Mouse (Mus musculus): ENCODE data around the gene Cfap97.

The Cfap97 gene

DNA sequence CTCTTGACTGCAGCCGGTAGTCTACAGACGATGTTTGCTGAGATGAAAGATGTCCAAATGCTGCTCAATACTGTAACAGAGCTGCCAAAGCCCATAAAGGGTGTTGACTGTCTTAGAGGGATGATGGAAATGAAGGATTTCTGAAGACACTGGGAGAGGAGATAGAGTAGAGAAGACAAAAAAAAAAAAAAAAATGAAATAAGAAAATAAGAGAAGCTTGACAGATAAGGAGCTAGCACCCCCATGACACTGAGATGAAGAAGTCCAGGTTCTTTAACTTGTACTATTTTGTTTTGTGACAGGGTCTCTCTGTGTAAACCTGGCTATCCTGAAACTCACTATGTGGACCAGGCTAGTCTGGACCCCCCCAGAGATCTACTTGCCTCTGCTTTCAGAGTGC, 1.5 kb downstream of the Cfap97 start:
- no peak for DNase-seq (ENCODE audit: low read depth, low spot score)

DNA sequence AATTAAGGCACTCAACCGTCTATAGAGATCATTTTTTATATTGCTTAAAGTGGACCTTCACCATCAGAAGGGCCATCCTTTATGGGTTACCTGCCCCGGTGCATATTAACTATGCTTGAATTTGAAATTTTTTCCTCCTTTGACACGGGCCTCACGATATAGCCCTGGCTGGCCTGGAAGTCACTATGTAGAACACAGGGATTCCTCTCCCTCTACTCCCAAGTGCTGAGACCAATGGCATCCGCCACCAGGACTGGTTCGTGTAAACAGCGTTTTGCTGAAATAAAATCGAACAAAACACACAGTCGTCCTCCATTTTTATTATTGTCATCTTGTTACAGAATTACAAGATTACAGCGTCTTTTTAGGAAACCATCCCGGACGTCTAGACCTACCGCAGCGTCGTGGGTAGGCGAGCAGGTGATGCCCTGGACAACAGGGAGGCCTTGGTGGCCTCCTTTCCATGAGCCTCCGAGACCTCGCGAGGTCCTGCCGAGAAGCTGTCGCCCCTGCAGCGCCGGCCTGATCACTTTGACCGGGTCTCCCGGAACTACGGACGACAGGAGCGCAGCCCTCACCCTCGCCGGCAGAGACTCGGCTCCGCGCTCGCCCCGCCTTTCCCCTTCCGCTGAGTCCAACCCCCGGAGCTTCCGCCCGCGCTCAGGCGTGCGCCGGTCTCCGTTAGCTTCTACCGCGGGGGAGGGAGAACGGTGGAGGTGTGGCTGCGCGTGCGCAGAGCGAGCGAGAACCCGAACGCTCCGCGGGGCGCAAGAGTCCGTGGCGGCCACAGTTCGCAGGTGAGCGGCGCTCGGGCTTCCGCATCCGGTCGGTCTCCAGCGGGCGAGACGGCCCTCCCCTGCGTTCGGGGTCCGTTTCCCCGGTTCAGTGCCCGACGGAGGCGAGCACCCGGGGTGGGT, 11.6 kb downstream of the Cfap97 start:
- DNase-seq (ENCODE audit: low read depth, low spot score): peak; percentile 97

DNA sequence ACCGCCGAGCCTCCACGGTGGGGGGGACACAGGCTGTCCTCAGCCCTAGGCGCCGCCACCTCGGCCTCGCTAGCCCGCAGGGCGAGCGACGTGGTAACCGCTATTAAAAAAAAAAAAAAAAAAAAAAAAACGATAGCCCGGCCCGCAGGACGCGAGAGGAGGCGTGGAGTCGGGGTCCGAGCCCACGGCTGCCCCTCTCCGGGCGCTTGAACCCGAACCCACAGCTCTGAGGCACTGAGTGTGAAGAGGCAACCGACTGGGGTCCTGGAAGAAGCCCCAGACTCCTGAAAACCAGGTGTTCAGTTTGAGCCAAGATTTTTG, 12.3 kb downstream of the Cfap97 start:
- no peak for DNase-seq (ENCODE audit: low read depth, low spot score)

DNA sequence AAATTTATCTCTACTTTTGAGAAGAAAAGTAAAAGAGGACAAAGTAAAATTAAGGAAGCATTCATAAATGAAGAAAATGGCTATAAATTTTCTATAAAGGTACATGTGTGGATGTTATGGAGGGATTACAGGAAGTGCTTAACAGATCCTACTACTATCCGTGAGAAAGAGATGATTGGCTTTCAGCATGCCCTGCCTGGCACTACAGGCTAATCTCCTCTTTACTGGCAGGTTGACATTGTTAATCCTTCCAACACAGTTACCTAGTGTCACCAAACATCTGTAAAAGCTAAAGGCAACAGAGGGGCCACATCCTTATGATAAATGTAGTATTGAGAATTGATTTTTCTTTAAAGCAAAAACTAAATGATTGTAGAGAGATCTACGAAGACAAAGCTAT, 22.1 kb downstream of the Cfap97 start:
- DNase-seq (ENCODE audit: low read depth, low spot score): no peak

DNA sequence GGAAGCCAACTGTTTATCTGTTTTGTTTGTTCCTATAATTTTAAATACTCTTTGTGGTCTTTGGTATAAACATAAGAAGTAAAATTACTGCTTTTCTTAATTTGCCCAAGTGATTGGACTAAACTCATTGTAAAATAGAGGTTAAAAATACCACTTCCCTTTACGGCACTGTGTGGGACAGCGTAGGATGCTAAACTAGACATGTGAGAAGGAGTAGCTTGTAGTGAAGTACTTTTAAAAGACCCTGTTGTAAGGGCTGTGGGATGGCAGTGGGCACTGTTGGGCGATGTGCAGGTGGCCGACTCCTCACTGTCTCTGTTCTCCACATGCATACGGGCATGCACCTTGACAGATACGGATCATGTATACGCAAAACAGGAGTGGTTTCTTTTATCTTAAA, 28.6 kb downstream of the Cfap97 start:
- no peak for DNase-seq (ENCODE audit: low read depth, low spot score)

DNA sequence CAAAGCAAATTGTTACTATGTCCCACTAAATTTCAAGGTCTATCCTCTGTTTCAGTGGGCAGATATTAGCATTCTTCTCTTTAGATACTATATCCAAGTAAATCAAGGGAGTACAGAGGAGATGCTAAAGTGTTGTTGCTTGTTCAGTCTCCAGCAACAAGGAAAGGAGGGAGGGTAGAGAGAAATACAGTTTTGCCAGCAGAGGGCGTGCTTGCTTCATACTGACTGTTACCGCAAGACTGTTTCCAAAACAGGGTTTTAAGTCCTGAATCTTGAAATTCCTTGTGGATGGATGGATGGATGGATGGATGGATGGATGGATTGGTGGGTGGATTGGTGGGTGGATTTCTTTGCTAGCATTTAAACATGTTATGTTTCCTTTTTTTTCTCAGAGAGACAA, 33.8 kb downstream of the Cfap97 start:
- DNase-seq (ENCODE audit: low read depth, low spot score): peak; percentile 78

DNA sequence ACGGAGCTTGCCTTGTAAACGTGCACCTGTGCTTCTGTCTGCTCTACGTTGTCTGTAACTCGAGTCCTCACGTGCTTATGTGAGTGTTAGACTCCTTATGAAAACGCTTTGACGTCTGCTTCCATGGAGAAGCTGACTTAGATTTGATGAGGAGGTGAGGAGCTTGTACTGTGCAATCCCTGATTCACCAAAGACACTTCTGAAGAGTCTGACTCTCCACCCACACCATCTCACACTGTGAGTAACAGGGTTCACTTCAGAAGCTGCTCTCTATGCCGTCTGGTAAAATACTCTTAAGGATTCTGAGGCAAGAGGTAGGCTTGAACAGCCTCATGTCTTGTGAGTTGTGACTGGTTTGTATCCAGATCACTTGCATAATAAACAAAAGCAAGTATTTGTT, 41.5 kb downstream of the Cfap97 start:
- DNase-seq (ENCODE audit: low read depth, low spot score): no peak

DNA sequence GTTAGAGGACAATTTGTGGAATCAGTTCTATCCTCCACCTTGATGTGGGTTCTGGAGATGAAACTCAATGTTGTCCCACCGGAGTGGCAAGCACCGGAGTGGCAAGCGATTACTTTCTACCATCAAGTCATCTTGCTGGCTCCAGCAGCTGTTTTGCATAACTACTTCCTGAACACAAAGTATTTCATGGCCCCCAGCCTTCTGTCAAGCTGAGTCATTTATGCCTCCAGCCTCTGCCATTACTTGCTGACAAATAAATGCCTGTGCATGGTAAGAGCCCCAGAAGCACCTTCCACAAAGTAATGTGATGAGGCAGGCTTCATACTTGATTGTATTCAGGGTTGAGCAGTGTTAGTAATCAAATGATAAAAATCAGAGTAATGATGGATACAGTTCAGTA, 45.3 kb downstream of the Cfap97 start:
- DNase-seq (ENCODE audit: low read depth, low spot score): no peak

DNA sequence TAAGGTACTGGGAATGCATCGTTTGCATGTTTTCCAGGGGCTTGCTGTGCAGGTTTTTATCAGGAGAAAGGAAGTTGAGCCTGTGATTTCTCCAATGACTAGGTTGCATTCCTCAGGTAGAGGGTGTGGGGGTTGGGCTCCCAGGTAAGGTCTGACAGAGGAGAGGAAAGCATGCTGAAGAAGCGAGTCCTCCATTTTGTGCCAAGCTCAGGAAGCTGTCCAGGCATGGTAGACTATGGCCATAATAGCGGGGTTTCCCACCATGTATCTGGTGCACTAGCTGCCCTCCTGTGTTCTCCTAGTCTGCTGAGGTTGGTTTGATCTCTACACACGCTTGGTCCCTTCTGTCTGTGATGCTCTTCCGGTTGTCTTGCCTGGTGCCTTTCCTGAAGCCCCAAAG, 46.1 kb downstream of the Cfap97 start:
- no peak for DNase-seq (ENCODE audit: low read depth, low spot score)

DNA sequence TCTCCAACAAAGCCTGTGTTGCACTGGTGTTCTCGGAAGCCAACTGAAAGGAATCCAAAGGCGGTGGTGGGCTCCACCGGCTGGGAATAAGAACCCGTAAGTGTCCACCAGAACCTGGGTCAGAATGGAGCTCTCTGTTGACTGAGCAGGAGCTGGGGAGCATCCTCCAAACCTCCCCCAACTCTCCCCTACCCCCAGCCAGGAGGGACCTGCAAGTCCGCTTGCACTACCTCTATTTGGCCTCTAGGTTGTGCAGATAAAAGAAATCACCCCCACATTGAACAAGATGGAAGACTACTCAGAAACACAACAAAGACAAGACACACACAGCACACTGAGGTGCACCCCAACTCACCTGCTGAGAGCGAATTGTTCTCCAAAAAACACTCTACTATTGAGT, 50.8 kb downstream of the Cfap97 start:
- DNase-seq (ENCODE audit: low read depth, low spot score): peak; percentile 36

DNA sequence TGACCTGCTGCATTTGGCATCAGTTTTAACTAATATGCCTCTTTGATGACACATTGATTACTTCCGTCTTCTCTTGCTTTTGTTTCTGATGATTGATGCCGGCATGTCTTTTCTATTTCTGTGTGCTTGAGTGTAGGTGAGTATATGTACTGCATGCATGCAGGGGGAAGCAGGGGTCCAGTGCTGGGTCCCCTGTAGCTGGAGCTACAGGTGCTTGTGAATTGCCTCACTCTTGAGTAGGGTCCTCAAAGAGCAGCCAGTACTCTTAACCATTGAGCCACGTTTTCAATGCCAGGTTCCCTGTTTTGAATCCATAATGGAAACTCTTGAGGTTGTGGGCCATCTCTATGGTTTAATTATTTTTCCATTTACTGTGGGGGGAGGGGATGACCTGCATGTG, 52.7 kb downstream of the Cfap97 start:
- no peak for DNase-seq (ENCODE audit: low read depth, low spot score)

DNA sequence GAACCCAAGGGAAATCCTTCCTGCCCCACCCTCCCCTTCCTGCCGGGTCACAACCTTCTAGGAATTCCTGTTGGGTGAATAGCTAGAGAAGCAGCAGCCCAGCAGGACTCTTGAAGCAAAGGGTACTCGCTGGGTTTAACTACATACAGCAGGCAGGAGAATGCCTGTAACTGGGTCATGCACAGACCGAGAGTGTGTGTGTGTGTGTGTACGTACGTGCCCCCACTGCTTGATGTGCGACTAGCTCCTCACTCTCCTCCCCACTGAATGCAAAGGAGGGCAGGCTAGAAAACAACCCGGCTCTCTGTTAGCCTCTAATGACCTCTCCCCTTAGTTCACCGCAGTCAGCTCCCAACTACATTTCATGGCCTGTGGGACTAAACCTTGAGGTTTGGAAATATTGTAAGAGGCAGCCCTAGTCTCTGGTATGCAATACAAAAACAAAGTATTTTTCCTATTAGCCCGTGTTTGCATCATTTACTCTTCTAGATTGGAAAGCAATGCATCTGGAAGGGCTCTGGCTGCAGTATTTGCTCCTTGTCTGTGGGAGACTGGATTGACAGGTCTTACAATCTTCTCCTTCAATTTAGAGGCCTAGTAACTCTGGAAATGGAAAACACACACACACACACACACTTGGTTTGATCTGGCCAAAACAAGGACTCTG, 53.5 kb downstream of the Cfap97 start:
- no peak for DNase-seq (ENCODE audit: low read depth, low spot score)

DNA sequence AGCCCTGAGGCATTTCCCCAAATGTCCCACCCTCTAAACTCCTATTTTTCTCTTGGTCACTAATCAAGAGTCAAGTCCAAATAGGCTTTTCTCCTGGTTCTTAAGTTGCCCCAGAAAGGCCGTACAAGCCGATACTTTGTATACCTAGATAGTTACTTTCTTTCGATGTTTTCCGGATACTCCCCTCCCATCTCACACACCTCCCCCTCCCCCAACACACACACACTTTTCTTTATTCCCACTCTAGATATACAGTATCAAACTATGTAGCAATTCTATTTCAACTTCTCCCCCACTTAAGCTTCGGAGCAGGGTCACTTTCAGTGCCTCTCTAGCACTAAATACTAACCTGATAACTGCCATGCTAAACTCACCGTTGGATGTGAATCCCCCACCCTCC, 54.5 kb downstream of the Cfap97 start:
- no peak for DNase-seq (ENCODE audit: low read depth, low spot score)

DNA sequence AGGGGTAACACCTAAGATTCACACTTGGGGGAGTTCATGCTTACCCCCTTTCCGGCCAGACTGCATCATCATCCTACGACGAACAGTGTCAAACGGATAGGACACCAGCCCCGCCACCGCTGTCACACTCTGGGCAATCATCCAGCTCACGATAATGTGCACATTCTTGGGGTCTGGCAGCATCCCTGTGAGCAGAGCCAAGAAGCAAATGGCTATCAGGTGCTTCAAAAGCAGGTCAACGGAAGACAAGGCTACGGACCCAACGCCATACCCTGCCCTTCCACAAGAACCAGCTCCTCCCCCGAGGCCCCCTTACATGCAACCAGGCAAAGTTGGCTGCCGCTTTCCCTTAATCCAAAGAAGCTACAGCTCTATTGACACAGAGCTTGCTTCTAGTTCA, 56.8 kb downstream of the Cfap97 start:
- DNase-seq (ENCODE audit: low read depth, low spot score): no peak

DNA sequence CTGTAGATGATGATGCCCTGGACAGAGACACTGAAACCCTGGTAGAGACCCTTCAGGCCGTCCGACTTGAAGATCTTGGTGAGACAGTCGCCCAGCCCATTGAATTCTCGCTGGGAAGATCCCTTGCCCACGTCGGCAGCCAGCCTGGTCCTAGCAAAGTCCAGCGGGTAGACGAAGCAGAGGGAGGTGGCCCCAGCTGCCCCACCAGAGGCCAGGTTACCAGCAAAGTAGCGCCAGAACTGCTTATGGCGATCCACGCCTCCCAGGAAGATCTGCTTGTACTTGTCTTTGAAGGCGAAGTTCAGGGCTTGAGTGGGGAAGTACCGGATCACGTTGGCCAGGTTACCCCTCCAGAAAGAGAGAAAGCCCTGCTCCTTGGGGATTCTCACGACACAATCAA, 57.5 kb downstream of the Cfap97 start:
- no peak for DNase-seq (ENCODE audit: low read depth, low spot score)

DNA sequence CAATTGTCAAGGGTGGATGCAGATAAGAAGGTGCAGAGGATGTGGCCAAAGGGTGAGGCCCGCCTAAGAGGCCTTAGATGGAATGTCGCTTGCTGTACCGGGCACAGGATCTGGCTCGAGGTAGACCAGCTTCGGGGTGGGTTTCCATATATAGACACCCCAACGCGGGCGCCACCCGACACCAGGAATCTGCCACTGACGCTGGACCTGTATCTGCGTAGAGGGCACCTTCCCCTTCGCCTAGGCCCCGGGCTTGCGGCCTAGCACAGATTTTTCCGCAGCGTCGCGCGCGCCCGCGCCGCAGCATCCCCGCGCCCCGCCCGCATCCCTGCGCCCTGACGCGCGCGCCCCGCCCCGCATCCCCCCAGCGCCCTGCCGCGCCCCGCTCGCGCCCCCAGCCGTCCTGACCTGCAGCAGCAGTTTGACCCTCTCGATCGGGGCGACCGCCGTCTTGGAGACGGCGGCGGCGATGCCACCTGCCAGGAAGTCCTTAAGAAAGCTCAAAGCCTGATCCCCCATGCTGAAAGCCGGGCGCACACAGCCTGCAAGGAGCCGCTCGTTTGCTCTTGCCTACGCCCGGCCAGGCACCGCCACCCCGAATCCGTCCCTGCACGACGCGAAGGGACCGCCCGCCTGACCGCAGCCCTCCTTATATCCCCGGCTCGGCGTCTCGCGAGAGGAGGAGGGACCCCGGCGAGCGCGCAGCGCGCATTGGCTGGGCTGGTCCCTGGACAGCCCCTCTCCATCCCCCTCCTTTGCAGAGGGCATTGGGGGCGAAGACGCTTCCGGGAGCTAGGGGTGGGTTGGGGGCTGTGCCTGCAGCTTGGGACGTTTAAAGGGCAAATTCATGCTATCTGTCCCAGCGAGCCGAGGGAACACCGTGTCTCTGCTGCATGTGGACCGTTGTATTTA, 59.1 kb downstream of the Cfap97 start, which contains the start of gene Slc25a4:
Slc25a4 (minus strand) TSS at position 881 of the 912 bp plus-strand sequence.
- DNase-seq (ENCODE audit: low read depth, low spot score): peak; percentile 89

DNA sequence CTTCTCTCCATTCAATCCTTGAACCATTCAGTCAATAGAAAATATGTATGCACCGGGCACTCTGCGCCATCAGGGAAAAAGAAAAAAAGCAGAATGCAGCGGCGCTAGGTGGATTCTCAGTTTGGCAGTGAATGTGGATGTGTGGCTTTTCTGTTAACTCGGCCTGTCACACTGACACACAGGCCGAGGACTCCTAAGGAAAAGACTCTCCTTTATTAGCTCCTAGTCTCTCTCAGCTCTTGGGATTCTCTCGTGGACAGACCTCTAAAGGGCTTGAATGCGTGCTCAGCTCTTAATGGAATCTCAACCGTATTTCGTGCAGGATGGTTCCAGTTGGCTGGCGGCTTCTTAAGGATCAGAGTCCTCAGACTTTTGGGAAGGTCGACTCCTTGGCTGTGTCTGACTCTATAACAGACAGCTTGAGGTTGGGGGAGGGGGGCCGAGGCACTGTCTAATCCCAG, 60.1 kb downstream of the Cfap97 start:
- no peak for DNase-seq (ENCODE audit: low read depth, low spot score)

DNA sequence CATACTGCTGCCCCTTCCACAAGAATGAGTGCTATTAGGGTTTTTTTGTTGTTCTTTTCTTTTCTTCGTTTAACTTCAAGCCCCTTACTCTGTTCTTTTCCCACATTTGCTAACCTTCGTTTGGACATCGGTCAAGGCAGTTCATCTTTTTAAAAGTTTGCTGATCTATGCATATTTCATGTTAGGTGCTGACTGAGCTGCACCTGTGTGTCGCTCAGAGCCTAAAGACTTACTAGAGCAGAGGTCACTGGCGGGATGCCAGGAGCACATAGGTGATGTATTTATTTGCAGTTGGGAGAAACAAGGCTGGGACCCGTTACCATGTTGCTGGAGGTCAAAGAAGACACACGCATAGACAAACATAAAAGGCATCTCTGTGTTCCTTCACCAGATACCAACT, 60.6 kb downstream of the Cfap97 start:
- DNase-seq (ENCODE audit: low read depth, low spot score): no peak

DNA sequence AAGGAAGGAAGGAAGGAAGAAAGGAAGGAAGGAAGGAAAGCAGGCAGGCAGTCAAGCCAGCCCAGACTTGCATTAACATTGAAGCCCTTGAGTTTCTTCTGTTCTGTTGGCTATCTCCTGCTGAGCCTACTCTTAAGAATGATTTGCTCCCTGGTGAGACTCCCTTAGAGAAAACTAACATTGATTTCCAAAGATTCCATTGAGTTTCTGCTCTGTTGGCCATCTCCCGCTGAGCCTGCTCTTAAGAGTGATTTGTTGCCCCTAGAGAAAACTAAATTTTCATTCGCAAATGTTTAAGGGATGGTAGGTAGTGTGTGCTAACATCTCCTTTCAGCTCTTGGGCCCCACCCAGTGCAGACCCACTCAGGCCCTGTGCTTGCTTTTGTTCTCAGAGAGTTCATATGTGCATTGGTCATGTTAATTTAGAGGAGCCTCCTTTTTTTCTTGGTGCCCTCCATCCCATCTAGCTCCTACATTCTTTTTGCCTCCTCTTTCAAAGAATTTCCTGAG, 62.5 kb downstream of the Cfap97 start:
- no peak for DNase-seq (ENCODE audit: low read depth, low spot score)

DNA sequence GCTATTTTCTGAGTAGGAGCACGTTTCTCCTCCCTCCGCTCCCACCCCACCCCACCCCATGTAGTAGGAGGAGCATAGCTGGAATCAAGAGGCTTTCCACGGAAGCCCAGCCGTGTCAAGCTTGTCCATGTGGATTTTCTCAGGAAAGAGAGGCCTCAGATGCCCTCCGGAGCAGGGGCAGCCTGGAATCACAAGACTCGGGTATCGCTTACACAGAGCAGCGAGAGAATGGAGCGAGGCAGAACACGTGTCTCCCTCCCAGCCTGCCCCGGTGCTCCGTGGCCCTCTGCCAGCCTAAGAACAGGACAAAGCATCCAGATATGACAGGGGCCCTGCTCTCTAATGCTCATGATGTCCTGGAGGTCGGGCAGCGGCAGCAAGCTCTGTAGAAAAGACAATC, 65.3 kb downstream of the Cfap97 start:
- no peak for DNase-seq (ENCODE audit: low read depth, low spot score)

DNA sequence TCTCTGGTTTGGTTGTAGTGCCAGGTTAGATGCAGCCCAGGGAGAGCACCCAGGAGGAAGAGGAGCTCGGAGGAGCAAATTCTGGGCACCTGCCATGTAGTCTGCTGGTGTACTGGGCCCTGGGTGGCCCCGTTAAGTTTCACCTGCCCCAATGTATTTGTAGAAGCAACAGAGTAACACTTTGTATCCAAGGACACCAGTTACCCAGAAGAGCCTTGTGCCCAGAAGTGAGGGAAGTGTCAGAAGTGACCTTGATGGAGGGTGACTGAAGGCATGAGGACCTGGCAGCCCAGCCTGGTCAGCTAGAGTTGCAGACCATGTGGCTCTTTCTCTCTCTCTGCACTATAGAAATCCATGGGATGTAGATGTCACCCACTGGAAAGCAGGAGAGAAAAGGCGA, 69.0 kb downstream of the Cfap97 start:
- no peak for DNase-seq (ENCODE audit: low read depth, low spot score)

DNA sequence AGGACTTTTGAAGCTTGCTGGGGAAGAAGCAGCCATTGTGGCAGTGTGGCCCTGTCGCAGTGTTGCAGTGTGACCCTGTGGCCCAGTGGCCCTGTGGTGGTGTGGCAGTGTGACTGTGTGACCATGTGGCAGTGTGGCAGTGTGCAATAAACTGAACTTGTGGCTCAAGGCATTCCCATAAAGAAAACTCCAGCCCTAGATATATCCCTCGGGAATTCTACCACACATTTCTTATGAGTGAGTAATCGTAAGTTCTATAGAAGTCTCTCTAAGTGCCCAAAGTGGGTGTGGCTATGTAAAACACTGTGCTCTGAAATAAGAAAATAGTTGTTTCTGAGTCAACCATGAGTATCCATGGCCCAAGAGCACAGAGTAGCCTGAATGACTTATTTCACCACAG, 73.9 kb downstream of the Cfap97 start:
- no peak for DNase-seq (ENCODE audit: low read depth, low spot score)

Data from CD4-positive, CD25-positive, alpha-beta regulatory T cell, adult 2 months (primary cell).